Mouse (Mus musculus): ENCODE measurements at regions not wholly inside any gene's neighbourhood (a gene's known extent, or its start where the extent isn't known, plus 50 kb on each side); places are given as distances from the start of the nearest gene placed in this dataset.

DNA sequence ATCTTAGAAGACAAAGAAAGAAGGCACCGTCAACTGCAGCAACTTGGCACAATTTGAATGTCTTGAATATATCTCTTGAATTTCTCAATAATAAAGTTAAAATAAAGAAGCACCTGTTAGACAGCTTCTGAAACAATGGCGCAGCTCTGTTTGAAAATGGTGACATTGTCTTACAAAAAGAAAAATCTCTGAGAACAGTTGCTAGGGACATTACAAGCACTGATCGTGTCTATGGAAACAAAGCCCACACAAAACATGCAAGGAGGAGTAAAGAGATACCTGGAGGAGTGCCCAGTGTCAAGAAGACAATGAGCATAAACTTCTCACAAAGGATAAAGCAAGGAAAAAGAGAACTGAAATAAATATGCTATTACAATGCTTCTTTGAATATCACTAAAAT is 841.2 kb upstream of the Adgrl3 start:
- no peaks in the 10 kb centered on the region for H3K36me3 ChIP-seq
- H3K4me1 ChIP-seq: no peaks in the 10 kb centered on the region
- H3K4me2 ChIP-seq (replicated peaks): no peak overlapping the region
- H3K27ac ChIP-seq: no peak overlapping the region
- H3K9me3 ChIP-seq (replicated peaks): no peaks in the 10 kb centered on the region
- H3K27me3 ChIP-seq: no peaks in the 10 kb centered on the region
- 77% methylated on average over 3 of the region's 3 CpGs for WGBS
- ATAC-seq (ENCODE audit: low FRiP score): no peak
- no peak overlapping the region for H3K9ac ChIP-seq
- no peak overlapping the region for H3K4me3 ChIP-seq

DNA sequence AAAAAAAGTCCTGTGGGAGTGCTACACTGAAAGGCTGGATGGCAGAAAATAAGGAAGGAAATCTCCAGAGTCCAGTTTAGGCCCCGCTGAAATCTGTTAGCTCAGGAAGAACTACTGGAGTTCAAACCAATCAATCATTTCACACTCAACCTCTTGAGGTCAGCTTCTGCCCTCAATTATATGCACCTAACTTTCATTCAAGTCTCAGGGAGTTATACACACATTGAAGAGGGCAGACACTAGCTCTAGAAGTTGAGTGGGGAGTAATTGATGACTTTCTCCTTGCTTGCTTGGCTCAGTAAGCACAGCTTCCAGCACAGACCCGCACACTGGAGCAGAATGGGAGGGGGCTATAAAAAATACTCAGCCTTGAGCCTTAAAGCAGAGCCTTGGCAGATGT is 839.7 kb upstream of the Adgrl3 start:
- H3K9ac ChIP-seq: no peak overlapping the region
- WGBS: 59% methylated on average over 2 of the region's 2 CpGs
- no peaks in the 10 kb centered on the region for H3K9me3 ChIP-seq (replicated peaks)
- H3K36me3 ChIP-seq: no peaks in the 10 kb centered on the region
- no peak overlapping the region for H3K4me3 ChIP-seq
- ATAC-seq (ENCODE audit: low FRiP score): no peak; the same call in 1 of the 2 replicates
- H3K4me2 ChIP-seq (replicated peaks): no peak overlapping the region
- no peak overlapping the region for H3K27ac ChIP-seq
- no peaks in the 10 kb centered on the region for H3K4me1 ChIP-seq
- no peaks in the 10 kb centered on the region for H3K27me3 ChIP-seq

DNA sequence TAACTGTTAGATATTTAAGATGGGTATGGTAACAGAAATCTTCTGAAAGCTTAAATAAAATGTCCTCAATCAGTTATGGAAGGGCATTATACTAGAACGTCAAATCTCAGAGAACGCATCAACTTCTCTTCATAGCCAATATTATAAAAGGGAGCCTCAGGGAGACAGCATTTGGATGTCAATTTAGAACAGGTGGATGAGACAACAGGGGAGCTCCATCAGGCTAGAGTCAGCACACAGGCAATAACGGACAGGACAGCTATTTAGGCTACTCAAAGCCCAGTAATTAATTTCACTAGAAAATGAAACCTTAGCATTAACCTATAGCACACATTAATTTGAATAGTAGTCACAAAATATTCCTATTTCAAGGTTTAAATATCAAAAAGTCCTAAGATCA is 827.5 kb upstream of the Adgrl3 start:
- Histone ChIP-seq H3K27ac (no peak overlapping the region), H3K36me3 (no peaks in the 10 kb centered on the region), H3K27me3 (no peaks in the 10 kb centered on the region), H3K4me2 (replicated peaks) (no peak overlapping the region), H3K9ac (no peak overlapping the region), H3K4me1 (no peaks in the 10 kb centered on the region), H3K9me3 (replicated peaks) (no peaks in the 10 kb centered on the region), H3K4me3 (no peak overlapping the region)
- no peak for ATAC-seq (ENCODE audit: low FRiP score)
- WGBS: 82% methylated on average over 3 of the region's 3 CpGs

DNA sequence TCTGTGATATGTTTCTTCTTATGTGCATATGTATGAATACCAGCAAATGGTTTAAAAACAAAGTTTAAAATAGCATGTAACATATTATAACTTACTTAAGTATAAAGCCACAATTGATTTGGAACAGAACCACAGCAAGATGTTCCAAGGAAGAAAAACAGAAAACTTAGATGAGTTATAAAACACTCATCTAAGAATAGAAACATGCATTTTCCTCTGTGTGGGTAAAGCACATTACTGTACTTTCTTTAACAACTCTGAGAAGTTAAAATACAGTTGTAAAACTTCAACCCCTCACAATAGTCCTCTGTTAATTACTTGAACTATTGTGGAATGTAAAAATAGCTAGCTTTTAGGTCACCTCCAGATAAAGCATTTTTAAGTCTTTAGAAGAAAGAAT is 820.3 kb upstream of the Adgrl3 start:
- Histone ChIP-seq H3K4me2 (replicated peaks) (no peak overlapping the region), H3K27ac (no peak overlapping the region), H3K9ac (no peak overlapping the region), H3K27me3 (no peaks in the 10 kb centered on the region), H3K9me3 (replicated peaks) (no peaks in the 10 kb centered on the region), H3K4me1 (no peaks in the 10 kb centered on the region), H3K36me3 (no peaks in the 10 kb centered on the region), H3K4me3 (no peak overlapping the region)
- no peak for ATAC-seq (ENCODE audit: low FRiP score)

DNA sequence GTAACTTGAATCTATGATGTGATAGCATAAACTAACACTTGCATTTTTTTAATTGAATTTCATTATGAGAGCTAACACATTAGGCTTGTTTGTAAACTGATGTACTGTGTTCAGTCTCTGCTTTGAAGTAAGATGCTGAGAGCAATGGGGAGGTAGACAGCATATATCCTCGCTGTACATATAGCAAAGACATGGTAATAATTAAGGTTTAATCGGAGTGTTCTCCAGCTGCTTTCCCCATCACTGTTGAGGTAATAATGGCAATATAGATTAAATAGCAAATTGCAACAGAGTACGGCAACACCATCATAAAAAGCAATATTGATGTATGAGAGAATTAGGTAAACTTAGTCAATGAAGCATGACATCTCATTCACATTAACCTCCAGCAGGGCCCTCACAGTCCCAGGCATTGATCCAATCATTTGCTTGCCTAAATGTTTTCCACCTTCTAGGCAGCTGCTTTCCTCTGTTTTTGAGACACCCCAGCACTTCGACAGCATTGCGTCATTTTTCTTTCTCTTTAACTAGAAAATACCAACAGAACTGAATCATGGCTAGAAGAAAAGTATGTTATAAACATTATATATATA is 771.3 kb upstream of the Adgrl3 start:
- H3K4me2 ChIP-seq (replicated peaks): no peak overlapping the region
- ATAC-seq (ENCODE audit: low FRiP score): peak; percentile 81; the same call in 1 of the 2 replicates
- H3K9me3 ChIP-seq (replicated peaks): no peaks in the 10 kb centered on the region
- no peaks in the 10 kb centered on the region for H3K36me3 ChIP-seq
- H3K9ac ChIP-seq: no peak overlapping the region
- WGBS: 65% methylated on average over 5 of the region's 5 CpGs
- H3K4me3 ChIP-seq: no peak overlapping the region
- no peak overlapping the region for H3K27ac ChIP-seq
- no peaks in the 10 kb centered on the region for H3K4me1 ChIP-seq
- no peaks in the 10 kb centered on the region for H3K27me3 ChIP-seq

DNA sequence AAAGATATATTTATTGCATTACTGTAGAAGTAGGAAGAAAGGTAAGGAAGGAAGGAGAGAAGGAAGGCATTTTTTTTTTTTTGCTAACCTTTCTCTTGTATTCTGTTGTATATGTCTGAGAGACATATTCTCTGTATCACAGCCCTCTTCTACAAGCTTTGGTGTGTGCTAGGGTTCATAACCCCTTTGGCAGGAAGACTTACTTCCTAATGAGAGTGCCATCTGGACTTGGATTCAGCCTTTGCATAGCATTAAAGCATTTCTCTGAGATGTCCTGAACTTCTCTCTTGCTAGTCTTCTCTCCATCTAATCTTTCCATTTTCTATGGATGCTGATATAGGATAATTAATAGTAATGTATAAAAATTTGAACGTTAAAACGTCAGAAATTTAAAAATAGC is 768.0 kb upstream of the Adgrl3 start:
- H3K4me3 ChIP-seq: no peak overlapping the region
- H3K9me3 ChIP-seq (replicated peaks): no peaks in the 10 kb centered on the region
- no peak overlapping the region for H3K4me2 ChIP-seq (replicated peaks)
- no peak overlapping the region for H3K9ac ChIP-seq
- WGBS: 81% methylated on average over 2 of the region's 2 CpGs
- ATAC-seq (ENCODE audit: low FRiP score): no peak
- H3K4me1 ChIP-seq: no peaks in the 10 kb centered on the region
- no peak overlapping the region for H3K27ac ChIP-seq
- no peaks in the 10 kb centered on the region for H3K27me3 ChIP-seq
- H3K36me3 ChIP-seq: no peaks in the 10 kb centered on the region

DNA sequence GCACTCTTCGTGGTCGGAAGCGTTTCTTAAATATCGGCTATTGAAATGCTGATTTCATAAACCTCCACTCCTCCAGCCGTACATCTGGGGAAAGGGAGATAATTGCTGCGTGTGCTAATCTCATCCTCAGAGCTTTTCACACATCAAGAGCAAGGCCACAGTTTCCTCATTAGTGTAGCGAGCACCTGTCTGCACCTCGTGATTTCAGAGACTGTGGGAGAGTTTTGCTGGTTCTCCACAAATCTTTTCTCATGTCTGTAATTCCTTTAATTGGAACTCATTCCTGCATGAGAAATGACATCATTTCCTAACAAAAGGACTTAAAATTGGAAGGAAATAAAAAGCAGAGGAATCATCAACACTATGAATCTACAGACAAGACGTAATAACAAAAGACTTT is 764.9 kb upstream of the Adgrl3 start:
- Histone ChIP-seq H3K9ac (no peak overlapping the region), H3K27ac (no peak overlapping the region), H3K4me1 (no peaks in the 10 kb centered on the region), H3K36me3 (no peaks in the 10 kb centered on the region), H3K4me2 (replicated peaks) (no peak overlapping the region), H3K9me3 (replicated peaks) (no peaks in the 10 kb centered on the region), H3K4me3 (no peak overlapping the region), H3K27me3 (no peaks in the 10 kb centered on the region)
- ATAC-seq (ENCODE audit: low FRiP score): no peak
- WGBS: 83% methylated on average over 9 of the region's 9 CpGs

DNA sequence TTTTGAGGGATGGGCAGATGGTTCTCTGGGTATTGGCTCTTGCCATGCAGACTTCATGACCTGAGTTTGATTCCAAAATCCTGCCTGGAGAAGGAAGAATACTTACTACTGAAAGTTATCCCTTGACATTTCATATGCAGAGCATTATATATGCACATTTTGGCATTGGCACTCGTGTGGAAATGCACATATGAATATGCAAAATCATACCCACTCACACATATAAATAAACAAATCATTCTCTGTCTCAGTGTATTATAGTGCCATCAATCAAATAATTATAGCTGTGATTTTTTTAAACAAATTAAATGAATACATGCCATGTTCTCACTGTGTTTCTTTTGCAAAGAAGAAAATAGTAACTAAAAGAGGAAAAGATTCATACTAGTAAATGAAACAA is 745.3 kb upstream of the Adgrl3 start:
- no peaks in the 10 kb centered on the region for H3K4me1 ChIP-seq
- WGBS: 51% methylated on average over 1 of the region's 1 CpGs
- no peaks in the 10 kb centered on the region for H3K27me3 ChIP-seq
- no peak overlapping the region for H3K27ac ChIP-seq
- no peak for ATAC-seq (ENCODE audit: low FRiP score)
- H3K36me3 ChIP-seq: no peaks in the 10 kb centered on the region
- no peak overlapping the region for H3K4me3 ChIP-seq
- no peaks in the 10 kb centered on the region for H3K9me3 ChIP-seq (replicated peaks)
- no peak overlapping the region for H3K9ac ChIP-seq
- H3K4me2 ChIP-seq (replicated peaks): no peak overlapping the region

DNA sequence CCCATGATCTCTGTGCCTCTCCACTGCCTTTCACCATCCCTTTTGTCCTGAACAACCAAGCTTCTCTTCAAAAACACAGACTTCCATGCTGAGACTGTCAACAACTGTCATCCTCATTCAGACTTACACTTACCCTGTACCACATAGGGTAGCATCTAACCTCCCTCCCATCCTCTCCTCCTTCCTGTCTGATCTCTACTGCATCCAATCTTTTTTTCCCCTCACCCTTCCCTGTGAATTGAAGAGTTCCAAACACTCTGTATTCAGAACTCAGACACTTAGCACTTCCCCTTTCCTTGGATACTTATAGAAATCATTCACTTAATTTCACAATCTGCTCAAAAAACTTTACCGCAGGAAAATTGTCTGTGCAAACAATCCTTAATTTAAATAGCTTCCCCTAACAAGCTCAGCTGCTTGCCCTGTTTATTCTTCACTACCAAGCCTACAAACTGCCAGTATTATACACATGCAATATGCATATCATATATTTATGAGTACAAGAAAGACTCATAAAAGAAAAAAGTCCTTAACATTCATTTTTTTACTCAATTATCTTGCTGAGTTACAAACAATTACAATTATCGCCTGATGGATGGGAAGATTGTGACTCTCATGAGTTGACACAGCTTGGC is 744.6 kb upstream of the Adgrl3 start:
- ATAC-seq (ENCODE audit: low FRiP score): no peak
- H3K9ac ChIP-seq: no peak overlapping the region
- H3K27me3 ChIP-seq: no peaks in the 10 kb centered on the region
- no peak overlapping the region for H3K4me3 ChIP-seq
- H3K9me3 ChIP-seq (replicated peaks): no peaks in the 10 kb centered on the region
- no peaks in the 10 kb centered on the region for H3K36me3 ChIP-seq
- no peak overlapping the region for H3K27ac ChIP-seq
- H3K4me1 ChIP-seq: no peaks in the 10 kb centered on the region
- H3K4me2 ChIP-seq (replicated peaks): no peak overlapping the region
- 93% methylated on average over 2 of the region's 2 CpGs for WGBS
